Mouse (Mus musculus): ENCODE data around the gene Efs. TPM values are rescaled to one million over a fixed set of nuclear protein-coding genes. Genes with fewer than 3 reads are reported as not detected.
"Not testable (repeated sequence)": the region's sequence is repeated elsewhere in the genome, so short reads cannot be mapped to it uniquely, and the experiment has no call there.

The Efs gene
- polyA plus RNA-seq, 1 experiment: not detected

DNA sequence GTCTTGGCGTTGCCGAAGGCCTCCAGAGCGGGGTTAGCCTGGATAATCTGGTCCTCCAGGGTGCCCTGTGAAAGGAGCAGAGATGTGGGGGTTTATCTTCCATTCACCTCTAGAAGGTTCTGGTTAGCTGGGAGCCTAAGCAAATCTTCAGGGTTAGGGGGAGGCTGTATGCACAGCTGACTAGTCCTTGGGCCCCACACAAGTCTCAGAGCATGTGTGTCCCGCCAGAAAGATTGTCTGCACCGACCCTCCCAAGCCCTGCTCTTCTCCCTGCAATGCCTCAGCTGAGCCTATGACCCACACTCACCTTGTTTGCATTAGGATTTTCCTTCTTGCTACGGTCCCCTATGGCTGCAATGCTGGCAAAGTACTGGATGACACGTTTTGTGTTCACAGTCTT is 36.8 kb upstream of the Efs start:
- peaks cover 79% of the 10 kb centered on the region for H3K27me3 ChIP-seq (replicated peaks)
- H3K4me1 ChIP-seq: peaks cover 4% of the 10 kb centered on the region; the same call in 1 of the 2 replicates
- H3K36me3 ChIP-seq (replicated peaks; ENCODE audit: low read length): no peaks in the 10 kb centered on the region
- TF ChIP-seq FLI1 (IDR thresholded peaks at IDR 0.05; ENCODE audit: low read length) (no peak), GATA1 (IDR thresholded peaks at IDR 0.05; ENCODE audit: borderline replicate concordance, low read length) (no peak)
- no peak overlapping the region for H3K4me3 ChIP-seq (replicated peaks)
- peaks cover 6% of the 10 kb centered on the region; the same call in 1 of the 2 replicates for H3K9me3 ChIP-seq

DNA sequence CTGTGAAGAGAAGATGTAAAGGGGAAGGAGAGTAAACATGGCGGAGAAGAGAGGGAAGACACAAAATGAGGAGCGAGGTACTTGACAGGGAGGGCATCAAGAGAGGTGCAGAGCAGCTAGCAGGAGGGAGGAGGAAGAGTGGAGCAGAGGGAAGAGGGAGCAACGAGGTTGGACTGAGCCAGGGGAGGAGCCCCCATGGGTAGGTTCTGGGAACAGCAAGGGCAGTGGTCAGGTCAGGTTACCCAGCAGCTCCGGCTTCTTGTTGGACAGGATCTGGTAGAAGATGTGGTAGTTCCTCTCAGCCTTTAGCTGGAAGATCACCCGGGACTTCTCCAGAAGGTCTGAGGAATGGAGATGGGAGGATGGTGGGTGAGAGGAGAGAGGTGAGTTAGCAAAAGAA is 35.6 kb upstream of the Efs start:
- TF ChIP-seq FLI1 (IDR thresholded peaks at IDR 0.05; ENCODE audit: low read length): no peak
- no peak for TF ChIP-seq GATA1 (IDR thresholded peaks at IDR 0.05; ENCODE audit: borderline replicate concordance, low read length)
- Histone ChIP-seq H3K4me1 (peaks cover 4% of the 10 kb centered on the region; the same call in 1 of the 2 replicates), H3K36me3 (replicated peaks; ENCODE audit: low read length) (no peaks in the 10 kb centered on the region), H3K27me3 (replicated peaks) (peaks cover 73% of the 10 kb centered on the region), H3K9me3 (peaks cover 6% of the 10 kb centered on the region; the same call in 1 of the 2 replicates), H3K4me3 (replicated peaks) (no peak overlapping the region)

DNA sequence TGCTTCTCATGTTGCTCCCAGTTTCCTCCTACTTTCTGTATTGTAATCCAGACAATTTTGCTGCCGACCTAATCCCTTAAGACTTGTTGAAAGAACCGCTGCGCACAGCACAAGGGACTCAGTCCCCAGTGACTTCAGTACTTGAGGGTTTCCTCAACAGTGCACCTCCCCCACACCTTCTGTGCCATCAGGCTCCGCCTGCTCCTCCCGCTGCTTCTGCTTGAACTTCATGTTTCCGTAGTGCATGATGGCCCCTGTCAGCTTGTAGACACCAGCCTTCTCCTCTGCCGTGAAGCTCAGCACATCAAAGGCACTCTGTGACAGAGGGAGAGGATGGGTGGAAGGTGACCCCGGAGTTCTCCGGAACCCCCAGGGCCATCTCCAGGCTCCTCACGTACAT is 34.8 kb upstream of the Efs start:
- H3K9me3 ChIP-seq: 0 out of 2 replicates have a peak, but pooled peaks cover 3% of the 10 kb centered on the region
- H3K36me3 ChIP-seq (replicated peaks; ENCODE audit: low read length): no peaks in the 10 kb centered on the region
- H3K4me3 ChIP-seq (replicated peaks): no peak overlapping the region
- TF ChIP-seq FLI1 (IDR thresholded peaks at IDR 0.05; ENCODE audit: low read length): no peak
- no peak for TF ChIP-seq GATA1 (IDR thresholded peaks at IDR 0.05; ENCODE audit: borderline replicate concordance, low read length)
- H3K27me3 ChIP-seq (replicated peaks): peaks cover 71% of the 10 kb centered on the region
- H3K4me1 ChIP-seq: peaks cover 4% of the 10 kb centered on the region; the same call in 1 of the 2 replicates

DNA sequence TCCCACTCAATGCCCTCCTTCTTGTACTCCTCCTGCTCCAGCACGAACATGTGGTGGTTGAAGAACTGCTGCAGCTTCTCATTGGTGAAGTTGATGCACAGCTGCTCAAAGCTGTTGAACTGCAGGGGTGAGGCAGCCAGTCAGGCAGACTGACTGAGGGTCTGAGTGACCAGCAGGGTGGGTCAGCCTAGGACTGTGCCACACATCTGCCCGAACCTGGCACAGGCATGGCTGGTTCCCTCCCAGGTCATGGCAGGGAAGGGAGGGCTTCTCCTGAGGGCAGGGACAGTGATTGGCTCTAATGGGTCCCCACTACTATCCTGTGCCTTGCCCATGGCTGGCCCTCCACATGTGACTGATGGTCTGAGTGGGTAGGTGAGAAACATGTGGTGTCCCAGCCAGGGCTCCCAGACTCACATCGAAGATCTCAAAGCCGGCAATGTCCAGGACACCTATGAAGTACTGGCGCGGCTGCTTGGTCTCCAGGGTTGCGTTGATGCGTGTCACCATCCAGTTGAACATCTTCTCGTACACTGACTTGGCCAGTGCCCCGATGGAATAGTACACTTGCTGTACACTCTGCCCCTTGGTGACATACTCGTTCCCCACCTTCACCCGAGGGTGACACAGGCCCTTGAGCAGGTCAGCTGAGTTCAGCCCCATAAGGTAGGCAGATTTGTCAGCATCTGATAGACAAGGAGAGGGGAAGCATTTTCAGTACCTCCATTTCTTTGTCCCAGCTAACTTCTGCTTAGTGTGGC is 34.1 kb upstream of the Efs start:
- not testable (repeated sequence) for H3K4me3 ChIP-seq (replicated peaks); H3K36me3 ChIP-seq (replicated peaks; ENCODE audit: low read length); H3K9me3 ChIP-seq; H3K4me1 ChIP-seq
- H3K27me3 ChIP-seq (replicated peaks): peaks cover 68% of the 10 kb centered on the region

DNA sequence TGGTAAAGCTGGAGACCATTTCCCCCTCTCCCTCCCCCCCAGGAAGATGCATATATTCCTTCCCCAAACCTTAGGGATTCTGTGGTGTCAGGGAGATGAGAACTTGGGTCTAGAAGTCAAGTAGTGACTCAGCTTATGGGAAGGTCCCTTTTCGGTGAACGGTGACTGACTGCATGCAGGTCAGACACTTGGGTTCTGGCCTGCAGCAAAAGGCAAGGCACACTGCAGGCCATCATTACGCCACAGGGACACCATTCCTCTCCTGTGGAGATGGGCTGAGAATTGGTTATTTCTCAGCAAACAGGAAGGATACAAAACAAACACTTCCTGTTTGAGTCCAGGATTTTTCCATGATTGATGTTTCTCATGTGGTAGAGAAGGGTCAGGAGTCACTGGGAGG is 33.3 kb upstream of the Efs start:
- H3K4me3 ChIP-seq (replicated peaks): no peak overlapping the region
- TF ChIP-seq FLI1 (IDR thresholded peaks at IDR 0.05; ENCODE audit: low read length) (no peak), GATA1 (IDR thresholded peaks at IDR 0.05; ENCODE audit: borderline replicate concordance, low read length) (no peak)
- peaks cover 67% of the 10 kb centered on the region for H3K27me3 ChIP-seq (replicated peaks)
- H3K4me1 ChIP-seq: peaks cover 4% of the 10 kb centered on the region; the same call in 1 of the 2 replicates
- H3K9me3 ChIP-seq: no peaks in the 10 kb centered on the region
- no peaks in the 10 kb centered on the region for H3K36me3 ChIP-seq (replicated peaks; ENCODE audit: low read length)

DNA sequence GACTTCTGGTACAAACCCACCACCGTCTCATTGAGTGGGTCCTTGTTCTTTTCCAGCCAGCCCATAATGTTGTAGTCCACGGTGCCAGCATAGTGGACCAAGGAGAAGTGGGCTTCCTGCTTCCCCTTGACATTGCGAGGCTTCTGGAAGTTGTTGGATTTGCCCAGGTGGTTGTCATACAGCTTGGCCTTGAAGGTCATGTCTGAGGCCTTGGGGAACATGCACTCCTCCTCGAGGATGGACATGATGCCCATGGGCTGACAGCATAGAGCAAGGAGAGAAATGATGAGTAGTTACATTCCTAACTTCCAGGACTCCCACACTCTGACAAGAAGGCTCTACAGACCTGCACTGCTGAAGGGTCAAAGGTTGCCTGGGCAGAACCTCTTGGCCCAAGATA is 32.6 kb upstream of the Efs start:
- H3K4me1 ChIP-seq: peaks cover 4% of the 10 kb centered on the region; the same call in 1 of the 2 replicates
- H3K9me3 ChIP-seq: no peaks in the 10 kb centered on the region
- H3K4me3 ChIP-seq (replicated peaks): no peak overlapping the region
- peaks cover 67% of the 10 kb centered on the region for H3K27me3 ChIP-seq (replicated peaks)
- no peaks in the 10 kb centered on the region for H3K36me3 ChIP-seq (replicated peaks; ENCODE audit: low read length)
- no peak for TF ChIP-seq GATA1 (IDR thresholded peaks at IDR 0.05; ENCODE audit: borderline replicate concordance, low read length)
- no peak for TF ChIP-seq FLI1 (IDR thresholded peaks at IDR 0.05; ENCODE audit: low read length)

DNA sequence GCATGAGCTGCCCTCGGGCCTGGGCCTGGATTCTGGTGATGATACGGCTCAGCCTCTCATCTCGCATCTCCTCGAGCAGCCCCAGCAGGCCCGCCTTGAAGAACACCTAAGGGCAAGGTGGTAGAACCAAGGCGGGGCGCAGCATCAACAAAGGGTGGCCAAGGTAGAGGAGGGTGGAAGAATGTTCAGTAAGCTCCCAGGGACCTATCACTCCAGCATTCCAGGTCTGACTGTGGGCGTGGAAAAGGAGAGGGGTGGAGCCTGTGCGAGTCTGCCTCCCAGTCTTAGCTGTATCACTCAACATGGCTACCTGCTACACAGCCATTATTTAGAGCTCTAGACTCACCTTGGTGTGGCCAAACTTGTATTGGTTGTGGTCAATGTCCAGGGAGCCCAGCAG is 30.6 kb upstream of the Efs start:
- peaks cover 4% of the 10 kb centered on the region; the same call in 1 of the 2 replicates for H3K4me1 ChIP-seq
- no peaks in the 10 kb centered on the region for H3K36me3 ChIP-seq (replicated peaks; ENCODE audit: low read length)
- H3K9me3 ChIP-seq: no peaks in the 10 kb centered on the region
- H3K27me3 ChIP-seq (replicated peaks): peaks cover 65% of the 10 kb centered on the region
- H3K4me3 ChIP-seq (replicated peaks): no peak overlapping the region
- TF ChIP-seq FLI1 (IDR thresholded peaks at IDR 0.05; ENCODE audit: low read length): no peak
- no peak for TF ChIP-seq GATA1 (IDR thresholded peaks at IDR 0.05; ENCODE audit: borderline replicate concordance, low read length)

DNA sequence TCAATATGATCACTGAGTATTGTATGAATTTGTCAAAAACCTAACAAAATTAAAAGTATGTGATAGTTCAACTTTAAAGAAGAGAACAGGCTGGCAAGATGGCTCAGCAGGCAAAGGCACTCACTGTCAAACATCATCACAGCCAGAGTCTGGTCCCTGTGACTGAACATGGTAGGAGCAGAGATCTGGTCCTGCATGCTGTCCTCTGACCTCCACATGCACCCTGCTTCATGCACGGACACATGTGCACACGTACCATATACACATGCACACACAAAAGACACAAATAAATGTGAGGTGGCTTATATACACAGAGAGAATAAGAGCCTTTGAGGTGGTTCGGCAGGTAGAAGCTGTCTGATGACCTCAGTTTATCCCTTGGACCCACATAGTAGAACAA is 29.6 kb upstream of the Efs start:
- no peak overlapping the region for H3K4me3 ChIP-seq (replicated peaks)
- H3K27me3 ChIP-seq (replicated peaks): peaks cover 61% of the 10 kb centered on the region
- TF ChIP-seq FLI1 (IDR thresholded peaks at IDR 0.05; ENCODE audit: low read length) (no peak), GATA1 (IDR thresholded peaks at IDR 0.05; ENCODE audit: borderline replicate concordance, low read length) (no peak)
- H3K4me1 ChIP-seq: no peaks in the 10 kb centered on the region
- no peaks in the 10 kb centered on the region for H3K36me3 ChIP-seq (replicated peaks; ENCODE audit: low read length)
- H3K9me3 ChIP-seq: no peaks in the 10 kb centered on the region

DNA sequence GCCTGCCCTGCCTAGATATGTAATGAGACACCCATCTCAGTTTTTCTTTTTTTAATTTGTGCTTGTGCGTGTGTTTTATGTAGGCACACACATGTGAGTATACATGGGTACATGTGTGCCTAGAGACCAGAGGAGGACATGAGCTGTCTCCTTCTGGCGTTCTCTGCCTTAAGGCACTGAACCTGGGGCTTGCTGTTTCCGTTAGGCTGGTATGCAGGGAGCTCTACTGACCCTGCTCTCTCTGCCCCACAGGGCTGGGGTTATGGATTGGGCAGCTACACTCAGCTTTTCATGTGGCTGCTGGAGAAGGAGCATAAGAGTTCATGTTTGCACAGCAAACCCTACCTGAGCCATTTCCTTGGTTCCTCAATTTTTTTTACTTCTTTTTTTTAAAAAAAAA is 28.5 kb upstream of the Efs start:
- H3K27me3 ChIP-seq (replicated peaks): peaks cover 62% of the 10 kb centered on the region
- no peak overlapping the region for H3K4me3 ChIP-seq (replicated peaks)
- H3K4me1 ChIP-seq: no peaks in the 10 kb centered on the region
- H3K36me3 ChIP-seq (replicated peaks; ENCODE audit: low read length): no peaks in the 10 kb centered on the region
- H3K9me3 ChIP-seq: no peaks in the 10 kb centered on the region
- TF ChIP-seq GATA1 (IDR thresholded peaks at IDR 0.05; ENCODE audit: borderline replicate concordance, low read length) (no peak), FLI1 (IDR thresholded peaks at IDR 0.05; ENCODE audit: low read length) (no peak)

DNA sequence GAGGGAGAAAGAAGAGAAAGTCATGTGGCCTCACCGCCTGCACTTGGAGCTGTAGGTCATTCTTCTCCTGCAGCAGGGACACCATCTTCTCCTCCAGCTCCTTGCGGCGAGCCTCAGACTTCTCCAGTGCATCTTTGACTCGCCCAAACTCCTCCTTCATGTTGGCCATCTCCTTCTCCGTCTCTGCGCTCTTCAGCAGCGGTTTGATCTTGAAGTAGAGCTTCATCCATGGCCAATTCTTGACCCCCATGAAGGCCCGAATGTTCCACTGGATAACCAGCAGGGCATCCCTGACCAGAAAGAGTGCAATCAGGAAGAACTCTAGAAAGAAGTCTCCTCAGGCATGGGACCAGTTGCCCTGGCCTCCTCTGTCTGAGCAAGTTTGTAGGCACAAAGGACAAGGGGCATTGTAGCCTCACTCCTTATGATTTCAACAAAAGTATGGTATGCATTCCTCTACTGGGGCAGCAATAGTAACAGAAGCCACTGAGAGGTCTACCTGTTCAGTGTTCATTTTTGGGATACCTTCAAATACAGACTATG is 27.8 kb upstream of the Efs start:
- H3K36me3 ChIP-seq (replicated peaks; ENCODE audit: low read length): no peaks in the 10 kb centered on the region
- H3K27me3 ChIP-seq (replicated peaks): peaks cover 63% of the 10 kb centered on the region
- H3K4me1 ChIP-seq: no peaks in the 10 kb centered on the region
- no peak overlapping the region for H3K4me3 ChIP-seq (replicated peaks)
- TF ChIP-seq GATA1 (IDR thresholded peaks at IDR 0.05; ENCODE audit: borderline replicate concordance, low read length) (no peak), FLI1 (IDR thresholded peaks at IDR 0.05; ENCODE audit: low read length) (no peak)
- no peaks in the 10 kb centered on the region for H3K9me3 ChIP-seq
